Mouse (Mus musculus) bone marrow, adult 2 months (tissue): Measurements from ENCODE around the gene Ccnj.

Source experiments
- CTCF ChIP-seq: fragments of 200-500 bp; IDR thresholded peaks from 2 replicates; pipeline ENCODE4 v1.5.1; 2011; ENCODE audit warnings: low read length, control low read depth; ENCODE audit not compliant: control insufficient read depth, insufficient read depth
- POLR2A ChIP-seq: fragments of 200-500 bp; IDR thresholded peaks from 2 replicates; pipeline ENCODE4 v1.6.1; 2011; ENCODE audit warnings: low read depth, mild to moderate bottlenecking, control low read depth, low read length, borderline replicate concordance; ENCODE audit not compliant: control insufficient read depth

- TF ChIP-seq CTCF: no peak
- TF ChIP-seq POLR2A: no peak
Observed at GRCm38 (mm10) chr19:40788004-40788714, 42.9 kb upstream of the Ccnj start.
